Mouse (Mus musculus) spleen, postnatal 36 days (tissue): ENCODE data around the gene Brap.
A peak's percentile ranks its signal among the peaks of the same experiment; 100 is the strongest.
"Not testable (repeated sequence)": the region's sequence is repeated elsewhere in the genome, so short reads cannot be mapped to it uniquely, and the experiment has no call there.

ENCODE experiments used
- DNase-seq, 2 experiments: peaks; one replicate each; pipeline ENCODE4 v3.0.0; 2022; ENCODE audit warnings: low spot score in 2 of 2, mixed read lengths in 1 of 2

Gene Brap

GRCm38 (mm10) chr5:121660059-121660896 is at the start of gene Brap, which contains the start of gene Acad10:
TSS of gene Brap (plus strand) at chr5:121660563.
TSS of gene Acad10 (minus strand) at chr5:121660514.
- peak; percentile 92 to 94 for DNase-seq

- no peak for DNase-seq
Observed at GRCm38 (mm10) chr5:121612036-121612435, 48.3 kb upstream of the Brap start.

GRCm38 (mm10) chr5:121614921-121615320 is 45.4 kb upstream of the Brap start:
- not testable (repeated sequence) for DNase-seq

GRCm38 (mm10) chr5:121618592-121619513 is 41.5 kb upstream of the Brap start, which contains the start of gene Acad12:
TSS of gene Acad12 (minus strand) at chr5:121618938.
- peak; percentile 75 to 76 for DNase-seq

- no peak for DNase-seq
Observed at GRCm38 (mm10) chr5:121621102-121621501, 39.3 kb upstream of the Brap start.

- no peak for DNase-seq
Observed at GRCm38 (mm10) chr5:121623241-121623640, 37.1 kb upstream of the Brap start.

- peak; percentile 52 to 59 for DNase-seq
Observed at GRCm38 (mm10) chr5:121627871-121628270, 32.5 kb upstream of the Brap start.

- peak in 1 of 2 experiments; percentile 9 for DNase-seq
Observed at GRCm38 (mm10) chr5:121631106-121631647, 29.2 kb upstream of the Brap start.

- no peak for DNase-seq
Observed at GRCm38 (mm10) chr5:121632804-121633203, 27.6 kb upstream of the Brap start.

- no peak for DNase-seq
Observed at GRCm38 (mm10) chr5:121634668-121635067, 25.7 kb upstream of the Brap start.

- no peak for DNase-seq
Observed at GRCm38 (mm10) chr5:121637296-121637695, 23.1 kb upstream of the Brap start.

- DNase-seq = no peak
Observed at GRCm38 (mm10) chr5:121639601-121640000, 20.8 kb upstream of the Brap start.

GRCm38 (mm10) chr5:121649134-121649533 is 11.2 kb upstream of the Brap start:
- no peak for DNase-seq

GRCm38 (mm10) chr5:121654526-121654925 is 5.8 kb upstream of the Brap start:
- DNase-seq = no peak

- not testable (repeated sequence) for DNase-seq
Observed at GRCm38 (mm10) chr5:121656866-121657265, 3.5 kb upstream of the Brap start.

- not testable (repeated sequence) for DNase-seq
Observed at GRCm38 (mm10) chr5:121657656-121658055, 2.7 kb upstream of the Brap start.

GRCm38 (mm10) chr5:121660897-121661254 is 513 bp downstream of the Brap start:
- peak; percentile 10 to 17 for DNase-seq

- DNase-seq = no peak
Observed at GRCm38 (mm10) chr5:121661494-121661893, 1.1 kb downstream of the Brap start.

GRCm38 (mm10) chr5:121663456-121663855 is 3.1 kb downstream of the Brap start:
- no peak for DNase-seq

- DNase-seq = no peak
Observed at GRCm38 (mm10) chr5:121664078-121664477, 3.7 kb downstream of the Brap start.

GRCm38 (mm10) chr5:121664971-121665370 is 4.6 kb downstream of the Brap start:
- DNase-seq = no peak

- no peak for DNase-seq
Observed at GRCm38 (mm10) chr5:121667067-121667466, 6.7 kb downstream of the Brap start.
